Mouse (Mus musculus) heart, embryonic 15.5 days (tissue): Measurements from ENCODE around the gene Egf. TPM values are rescaled to one million over a fixed set of nuclear protein-coding genes. Genes with fewer than 3 reads are reported as not detected.

Experiments used
- ATAC-seq: fragments of 200-750 bp; cut with Nextera tagmentation; replicated peaks from 2 replicates; pipeline ENCODE4 v1.8.0; 2017; ENCODE audit warnings: low read depth, moderate TSS enrichment; ENCODE audit not compliant: insufficient number of reproducible peaks, insufficient read depth, low FRiP score
- H3K27ac ChIP-seq: fragments of 300-500 bp; sonication (generic); 2 replicates; pipeline ENCODE4 v1.5.1; 2015; ENCODE audit warnings: mild to moderate bottlenecking, inconsistent platforms
- H3K27me3 ChIP-seq: fragments of 300-500 bp; sonication (generic); 2 replicates; pipeline ENCODE4 v1.6.1; 2015; ENCODE audit warnings: inconsistent platforms
- H3K36me3 ChIP-seq: fragments of 300-500 bp; sonication (generic); 2 replicates; pipeline ENCODE4 v1.6.1; 2015; ENCODE audit warnings: mild to moderate bottlenecking, inconsistent platforms
- H3K4me1 ChIP-seq: fragments of 300-500 bp; sonication (generic); replicated peaks from 2 replicates; pipeline ENCODE4 v1.6.1; 2015; ENCODE audit warnings: inconsistent platforms
- H3K4me2 ChIP-seq: fragments of 300-500 bp; sonication (generic); 2 replicates; pipeline ENCODE4 v1.6.1; 2015; ENCODE audit warnings: inconsistent platforms, mild to moderate bottlenecking, moderate library complexity
- H3K4me3 ChIP-seq: fragments of 300-500 bp; sonication (generic); 2 replicates; pipeline ENCODE4 v1.5.1; 2015; ENCODE audit warnings: mild to moderate bottlenecking, inconsistent platforms
- H3K9ac ChIP-seq: fragments of 300-500 bp; sonication (generic); 2 replicates; pipeline ENCODE4 v1.6.1; 2015; ENCODE audit warnings: mild to moderate bottlenecking, inconsistent platforms
- H3K9me3 ChIP-seq: fragments of 300-500 bp; sonication (generic); replicated peaks from 2 replicates; pipeline ENCODE4 v1.6.1; 2016; ENCODE audit warnings: inconsistent platforms
- WGBS: fragments of 180-500 bp; shearing (Covaris S2); methylation state at CpG from one replicate; pipeline ENCODE4 v1.1.7; 2015; ENCODE audit warnings: mixed read lengths; 5-methylcytosine and 5-hydroxymethylcytosine counted together
- polyA plus RNA-seq: library from polyadenylated mRNA; unstranded; fragments of >200 nt; fragmentation: Nextera tagmentation; extraction: Ambion mirVana; gene quantifications from 2 replicates; pipeline ENCODE4 v1.2.1, GENCODE M21; 2015

Egf gene
- polyA plus RNA-seq, 1 experiment from 2014 or later: 2.3 TPM

GRCm38 (mm10) chr3:129682389-129682788 is 72.7 kb downstream of the Egf start:
- ATAC-seq: no peak
- Histone ChIP-seq H3K4me3 (no peak overlapping the region), H3K27me3 (no peaks in the 10 kb centered on the region), H3K4me1 (no peaks in the 10 kb centered on the region), H3K9ac (no peak overlapping the region), H3K27ac (no peak overlapping the region), H3K9me3 (no peaks in the 10 kb centered on the region), H3K4me2 (no peak overlapping the region), H3K36me3 (no peaks in the 10 kb centered on the region)
- 59% methylated on average over 10 of the region's 10 CpGs for WGBS

- no peak overlapping the region for H3K27ac ChIP-seq
- no peaks in the 10 kb centered on the region for H3K36me3 ChIP-seq
- H3K9me3 ChIP-seq: no peaks in the 10 kb centered on the region
- no peaks in the 10 kb centered on the region for H3K4me1 ChIP-seq
- no peak overlapping the region for H3K4me3 ChIP-seq
- 53% methylated on average over 4 of the region's 4 CpGs for WGBS
- no peaks in the 10 kb centered on the region for H3K27me3 ChIP-seq
- H3K4me2 ChIP-seq: no peak overlapping the region
- H3K9ac ChIP-seq: no peak overlapping the region
- ATAC-seq: no peak
These were observed 73.3 kb downstream of the Egf start for GRCm38 (mm10) chr3:129681841-129682240.

- 56% methylated on average over 5 of the region's 5 CpGs for WGBS
- no peak for ATAC-seq
- Histone ChIP-seq H3K4me1 (no peaks in the 10 kb centered on the region), H3K9ac (no peak overlapping the region), H3K27me3 (no peaks in the 10 kb centered on the region), H3K36me3 (no peaks in the 10 kb centered on the region), H3K4me2 (no peak overlapping the region), H3K27ac (no peak overlapping the region), H3K9me3 (no peaks in the 10 kb centered on the region), H3K4me3 (no peak overlapping the region)
These were observed 74.9 kb downstream of the Egf start for GRCm38 (mm10) chr3:129680258-129680657.

GRCm38 (mm10) chr3:129675923-129676322 is 79.2 kb downstream of the Egf start:
- H3K27ac ChIP-seq: no peak overlapping the region
- H3K27me3 ChIP-seq: no peaks in the 10 kb centered on the region
- no peaks in the 10 kb centered on the region for H3K36me3 ChIP-seq
- no peak overlapping the region for H3K9ac ChIP-seq
- H3K9me3 ChIP-seq: no peaks in the 10 kb centered on the region
- no peak overlapping the region for H3K4me3 ChIP-seq
- no peak for ATAC-seq
- H3K4me1 ChIP-seq: no peaks in the 10 kb centered on the region
- no peak overlapping the region for H3K4me2 ChIP-seq
- 82% methylated on average over 7 of the region's 7 CpGs for WGBS

GRCm38 (mm10) chr3:129663906-129664305 is 91.2 kb downstream of the Egf start:
- Histone ChIP-seq H3K4me3 (no peak overlapping the region), H3K4me2 (no peak overlapping the region), H3K4me1 (no peaks in the 10 kb centered on the region), H3K9me3 (no peaks in the 10 kb centered on the region), H3K9ac (no peak overlapping the region), H3K27me3 (no peaks in the 10 kb centered on the region), H3K27ac (no peak overlapping the region), H3K36me3 (no peaks in the 10 kb centered on the region)
- no peak for ATAC-seq
- 54% methylated on average over 2 of the region's 2 CpGs for WGBS

GRCm38 (mm10) chr3:129658776-129659175 is 96.3 kb downstream of the Egf start:
- H3K9me3 ChIP-seq: no peaks in the 10 kb centered on the region
- no peaks in the 10 kb centered on the region for H3K4me1 ChIP-seq
- no peak overlapping the region for H3K27ac ChIP-seq
- no peaks in the 10 kb centered on the region for H3K27me3 ChIP-seq
- WGBS: 77% methylated on average over 7 of the region's 7 CpGs
- no peak overlapping the region for H3K4me3 ChIP-seq
- H3K36me3 ChIP-seq: no peaks in the 10 kb centered on the region
- H3K9ac ChIP-seq: no peak overlapping the region
- no peak overlapping the region for H3K4me2 ChIP-seq
- no peak for ATAC-seq

GRCm38 (mm10) chr3:129657775-129658174 is 97.3 kb downstream of the Egf start:
- H3K4me2 ChIP-seq: no peak overlapping the region
- no peaks in the 10 kb centered on the region for H3K9me3 ChIP-seq
- H3K27me3 ChIP-seq: no peaks in the 10 kb centered on the region
- H3K4me3 ChIP-seq: no peak overlapping the region
- WGBS: 81% methylated on average over 11 of the region's 11 CpGs
- no peak for ATAC-seq
- no peak overlapping the region for H3K9ac ChIP-seq
- H3K27ac ChIP-seq: no peak overlapping the region
- H3K4me1 ChIP-seq: no peaks in the 10 kb centered on the region
- no peaks in the 10 kb centered on the region for H3K36me3 ChIP-seq

- Histone ChIP-seq H3K27me3 (no peaks in the 10 kb centered on the region), H3K4me3 (no peak overlapping the region), H3K27ac (no peak overlapping the region), H3K4me1 (no peaks in the 10 kb centered on the region), H3K9me3 (no peaks in the 10 kb centered on the region), H3K36me3 (no peaks in the 10 kb centered on the region), H3K9ac (no peak overlapping the region), H3K4me2 (no peak overlapping the region)
- no peak for ATAC-seq
- WGBS: 83% methylated on average over 9 of the region's 9 CpGs
These were observed 97.9 kb downstream of the Egf start for GRCm38 (mm10) chr3:129657222-129657621.

- no peak overlapping the region for H3K27ac ChIP-seq
- no peak overlapping the region for H3K4me3 ChIP-seq
- no peaks in the 10 kb centered on the region for H3K4me1 ChIP-seq
- no peak overlapping the region for H3K9ac ChIP-seq
- ATAC-seq: no peak
- no peaks in the 10 kb centered on the region for H3K9me3 ChIP-seq
- no peaks in the 10 kb centered on the region for H3K27me3 ChIP-seq
- no peaks in the 10 kb centered on the region for H3K36me3 ChIP-seq
- WGBS: 50% methylated on average over 4 of the region's 4 CpGs
- no peak overlapping the region for H3K4me2 ChIP-seq
These were observed 98.6 kb downstream of the Egf start for GRCm38 (mm10) chr3:129656540-129656939.

- WGBS: 82% methylated on average over 4 of the region's 4 CpGs
- Histone ChIP-seq H3K36me3 (no peaks in the 10 kb centered on the region), H3K27me3 (no peaks in the 10 kb centered on the region)
These were observed 102.6 kb downstream of the Egf start for GRCm38 (mm10) chr3:129652476-129652875.

GRCm38 (mm10) chr3:129651765-129652164 is 103.4 kb downstream of the Egf start:
- no peaks in the 10 kb centered on the region for H3K36me3 ChIP-seq
- H3K4me3 ChIP-seq: no peak overlapping the region
- H3K9me3 ChIP-seq: no peaks in the 10 kb centered on the region
- H3K9ac ChIP-seq: no peak overlapping the region
- H3K27me3 ChIP-seq: no peaks in the 10 kb centered on the region
- 85% methylated on average over 8 of the region's 8 CpGs for WGBS
- H3K27ac ChIP-seq: no peak overlapping the region
- ATAC-seq: no peak
- peaks cover 6% of the 10 kb centered on the region for H3K4me1 ChIP-seq
- H3K4me2 ChIP-seq: no peak overlapping the region

More at GRCm38 (mm10) chr3:129652476-129652875, 102.6 kb downstream of the Egf start:
- Histone ChIP-seq H3K27ac (no peak overlapping the region), H3K4me2 (no peak overlapping the region), H3K4me3 (no peak overlapping the region), H3K4me1 (peaks cover 6% of the 10 kb centered on the region), H3K9me3 (no peaks in the 10 kb centered on the region), H3K9ac (no peak overlapping the region)
- no peak for ATAC-seq

GRCm38 (mm10) chr3:129650931-129651330 is 104.2 kb downstream of the Egf start:
- no peak for ATAC-seq
- WGBS: 45% methylated on average over 1 of the region's 1 CpGs
- Histone ChIP-seq H3K27me3 (no peaks in the 10 kb centered on the region), H3K9ac (no peak overlapping the region), H3K27ac (no peak overlapping the region), H3K36me3 (no peaks in the 10 kb centered on the region), H3K4me3 (no peak overlapping the region), H3K9me3 (no peaks in the 10 kb centered on the region), H3K4me2 (no peak overlapping the region), H3K4me1 (peaks cover 6% of the 10 kb centered on the region)

- Histone ChIP-seq H3K27me3 (no peaks in the 10 kb centered on the region), H3K4me2 (no peak overlapping the region), H3K4me3 (no peak overlapping the region), H3K27ac (no peak overlapping the region), H3K9ac (no peak overlapping the region), H3K4me1 (peaks cover 10% of the 10 kb centered on the region), H3K36me3 (no peaks in the 10 kb centered on the region), H3K9me3 (no peaks in the 10 kb centered on the region)
- ATAC-seq: no peak
These were observed 104.9 kb downstream of the Egf start for GRCm38 (mm10) chr3:129650293-129650612.
